Mouse (Mus musculus): ENCODE data around the gene Catsper3.

GRCm38 (mm10) chr13:55822499-55822898 is 38.1 kb downstream of the Catsper3 start:
- no peak for TF ChIP-seq POLR2A (IDR thresholded peaks at IDR 0.05; ENCODE audit: insufficient read length, low read depth)
- TF ChIP-seq E2F4 (IDR thresholded peaks at IDR 0.05; ENCODE audit: insufficient read depth), result no peak
- TF ChIP-seq MYOG (IDR thresholded peaks at IDR 0.05; ENCODE audit: control insufficient read depth in 1 of 3, insufficient read depth in 1 of 3, insufficient read length in 2 of 3, low read depth in 2 of 3), result no peak
- no peak for TF ChIP-seq MYOD1 (IDR thresholded peaks at IDR 0.05; ENCODE audit: control insufficient read depth in 1 of 3, insufficient read length in 2 of 3, low read depth in 2 of 3)
- TF ChIP-seq USF1 (IDR thresholded peaks at IDR 0.05; ENCODE audit: low read depth), result no peak
- no peak for TF ChIP-seq TCF12 (IDR thresholded peaks at IDR 0.05; ENCODE audit: insufficient read depth, poor library complexity, severe bottlenecking)
- no peak for TF ChIP-seq POLR2AphosphoS2 (IDR thresholded peaks at IDR 0.05; ENCODE audit: insufficient read length, low read depth)
- TF ChIP-seq SRF (IDR thresholded peaks at IDR 0.05; ENCODE audit: control insufficient read depth, insufficient read length, low read depth), result no peak
- TF ChIP-seq MAX (IDR thresholded peaks at IDR 0.05; ENCODE audit: low read depth), result no peak
- TF ChIP-seq TCF3 (IDR thresholded peaks at IDR 0.05; ENCODE audit: insufficient read length, low read depth), result no peak
- no peak for TF ChIP-seq CEBPB (IDR thresholded peaks at IDR 0.05; ENCODE audit: insufficient read depth, poor library complexity, severe bottlenecking)

All from myocyte (in vitro differentiated cells).